In genomic region chr9:49595635-49596348, GRCm38 (mm10) we compare ENCODE assay signal across 10 mouse cellular contexts.
DNase-seq lines count a peak whose midpoint lies in the region; ATAC-seq and TF ChIP-seq lines count a peak whose summit lies in the region.
"Had no signal": no experiment of that assay in that cellular context is flagged by ENCODE, and none has a peak within 500 bp of the region (broad histone marks: within the 10 kb centered on the region; RNA-seq: fewer than 3 reads in every experiment).

No protein-coding gene starts in this region.

- intact Hi-C loops in heart, postnatal 10 days (cut with DNase I) = no loop called here
- intact Hi-C loops in heart, adult 2 months (cut with DNase I) = no loop called here
- intact Hi-C loops in gastrocnemius, postnatal 14 days (cut with DNase I; ENCODE audit: low total_unique reads) = no loop called here

- DNase-seq in heart, postnatal 10 days = peak; percentile 16 to 20
- DNase-seq in heart, adult 2 months = no peak
- peak; percentile 47 for DNase-seq in cerebellum, adult 11 months
- DNase-seq in forebrain, embryonic 10.5 days (ENCODE audit: extremely low spot score, low spot score) = no peak
- no peak for DNase-seq in lung, postnatal 0 days (ENCODE audit: low spot score)
- no peak for DNase-seq in urinary bladder, adult 2 months (ENCODE audit: low spot score)
- DNase-seq in gastrocnemius, postnatal 14 days = no peak
- DNase-seq: lung, postnatal 4 days had no signal

- no peak for TF ChIP-seq EP300 in heart, adult 2 months (IDR thresholded peaks at IDR 0.05; ENCODE audit: insufficient read depth, low read depth, low read length)
- TF ChIP-seq EP300 in lung, postnatal 0 days (IDR thresholded peaks at IDR 0.05) = no peak

- TF ChIP-seq CTCF in heart, adult 2 months (IDR thresholded peaks at IDR 0.05) = no peak
- no peak for TF ChIP-seq CTCF in lung, postnatal 0 days (IDR thresholded peaks at IDR 0.05)

- ATAC-seq in midbrain, embryonic 13.5 days = peak; percentile 77
- ATAC-seq in lung, postnatal 0 days = no peak

- peaks cover 4% of the 10 kb centered on the region for H3K4me1 ChIP-seq in heart, adult 2 months (ENCODE audit: control insufficient read depth, insufficient read depth, low read length)
- H3K4me1 ChIP-seq in forebrain, embryonic 10.5 days = peaks cover 28% of the 10 kb centered on the region
- peaks cover 67% of the 10 kb centered on the region for H3K4me1 ChIP-seq in midbrain, embryonic 13.5 days (replicated peaks)
- H3K4me1 ChIP-seq in lung, postnatal 0 days (ENCODE audit: insufficient read depth, low read depth, low read length) = no peaks in the 10 kb centered on the region

- WGBS in heart, adult 2 months = 59% methylated on average over 11 of the region's 11 CpGs
- WGBS in forebrain, embryonic 10.5 days = 64% methylated on average over 11 of the region's 11 CpGs
- WGBS in midbrain, embryonic 13.5 days = 31% methylated on average over 11 of the region's 11 CpGs
- 63% methylated on average over 11 of the region's 11 CpGs for WGBS in lung, postnatal 0 days

- no peak overlapping the region for H3K4me3 ChIP-seq in heart, adult 2 months
- no peak overlapping the region; the same call in 1 of the 2 replicates for H3K4me3 ChIP-seq in forebrain, embryonic 10.5 days
- H3K4me3 ChIP-seq in midbrain, embryonic 13.5 days (replicated peaks) = no peak overlapping the region
- no peak overlapping the region for H3K4me3 ChIP-seq in lung, postnatal 0 days (ENCODE audit: low read depth, low read length)

- TF ChIP-seq POLR2A in heart, adult 2 months (IDR thresholded peaks at IDR 0.05; ENCODE audit: insufficient read depth, low read depth, low read length) = no peak

- no peaks in the 10 kb centered on the region for H3K36me3 ChIP-seq in heart, adult 2 months (ENCODE audit: control insufficient read depth, insufficient read depth, low read length)
- H3K36me3 ChIP-seq in forebrain, embryonic 10.5 days (replicated peaks) = no peaks in the 10 kb centered on the region
- H3K36me3 ChIP-seq in midbrain, embryonic 13.5 days = no peaks in the 10 kb centered on the region
- no peaks in the 10 kb centered on the region for H3K36me3 ChIP-seq in lung, postnatal 0 days (ENCODE audit: insufficient read depth, low read length)

- no peaks in the 10 kb centered on the region for H3K9me3 ChIP-seq in forebrain, embryonic 10.5 days
- H3K9me3 ChIP-seq in midbrain, embryonic 13.5 days = no peaks in the 10 kb centered on the region
- H3K9me3 ChIP-seq in lung, postnatal 0 days (ENCODE audit: low read length) = no peaks in the 10 kb centered on the region

- H3K4me2 ChIP-seq in midbrain, embryonic 13.5 days (replicated peaks) = peak overlapping the region; percentile 41
- H3K4me2 ChIP-seq in lung, postnatal 0 days (replicated peaks; ENCODE audit: low read depth, low read length) = no peak overlapping the region

- no peaks in the 10 kb centered on the region for H3K79me2 ChIP-seq in heart, adult 2 months (replicated peaks; ENCODE audit: control insufficient read depth, insufficient read depth, low read length)

- H3K27me3 ChIP-seq in heart, adult 2 months (ENCODE audit: control insufficient read depth, insufficient read depth, low read length) = no peaks in the 10 kb centered on the region
- H3K27me3 ChIP-seq in forebrain, embryonic 10.5 days (ENCODE audit: poor library complexity, severe bottlenecking) = no peaks in the 10 kb centered on the region
- H3K27me3 ChIP-seq in midbrain, embryonic 13.5 days = no peaks in the 10 kb centered on the region
- no peaks in the 10 kb centered on the region for H3K27me3 ChIP-seq in lung, postnatal 0 days (replicated peaks; ENCODE audit: insufficient read depth, low read length)
- H3K27me3 ChIP-seq: CH12.LX had no signal

- no peak overlapping the region for H3K9ac ChIP-seq in heart, adult 2 months (ENCODE audit: low read depth, low read length)
- H3K9ac ChIP-seq in midbrain, embryonic 13.5 days (replicated peaks) = peak overlapping the region; percentile 56
- H3K9ac ChIP-seq in lung, postnatal 0 days (replicated peaks; ENCODE audit: low read depth) = no peak overlapping the region

- H3K27ac ChIP-seq in heart, adult 2 months = no peak overlapping the region
- 0 out of 2 replicates have a peak overlapping the region, but pooled peaks have one; percentile 6 for H3K27ac ChIP-seq in forebrain, embryonic 10.5 days
- H3K27ac ChIP-seq in midbrain, embryonic 13.5 days = peak overlapping the region; percentile 89
- no peak overlapping the region for H3K27ac ChIP-seq in lung, postnatal 0 days (ENCODE audit: low read length)

Comparison
In these comparisons a context has a peak if more than half of its experiments do, and no peak if none do; other contexts are left out.
1. DNase-seq: peak in heart, postnatal 10 days (2 of 2) and cerebellum, adult 11 months (single experiment); none in heart, adult 2 months (0 of 2), forebrain, embryonic 10.5 days (single experiment), lung, postnatal 0 days (single experiment), urinary bladder, adult 2 months (single experiment) and gastrocnemius, postnatal 14 days (single experiment).
2. H3K27ac ChIP-seq: peak in forebrain, embryonic 10.5 days (single experiment) and midbrain, embryonic 13.5 days (single experiment); none in heart, adult 2 months (single experiment) and lung, postnatal 0 days (single experiment).